Mouse (Mus musculus): ENCODE measurements around the gene Smarcc1.

DNA sequence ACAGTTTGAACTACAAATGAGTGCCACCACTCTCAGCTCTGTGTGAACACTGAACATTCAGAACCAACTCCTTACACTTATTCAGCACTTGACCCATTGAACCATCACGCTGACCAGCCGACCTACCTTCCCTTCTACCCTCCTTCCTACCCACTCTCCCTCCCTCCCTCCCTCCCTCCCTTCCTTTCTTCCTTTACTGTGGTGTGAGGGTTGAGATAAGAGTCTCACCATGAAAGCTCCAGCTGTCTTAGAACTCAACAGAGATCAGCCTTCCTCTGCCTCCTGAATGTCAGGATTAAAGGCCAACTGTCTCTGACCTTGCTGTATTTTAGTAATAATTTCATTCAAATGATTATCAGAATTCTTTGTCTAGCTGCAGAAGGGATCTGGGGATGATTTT lies 31.1 kb downstream of the Smarcc1 start:
- no peak for TF ChIP-seq CTCF (IDR thresholded peaks at IDR 0.05; ENCODE audit: control insufficient read depth, insufficient read depth, low read length)
- no peak for TF ChIP-seq POLR2A (IDR thresholded peaks at IDR 0.05; ENCODE audit: borderline replicate concordance, control insufficient read depth, low read depth, low read length)

Measured in bone marrow, adult 2 months (tissue).